Mouse (Mus musculus): ENCODE results near the gene Primpol. TPM values are rescaled to one million over a fixed set of nuclear protein-coding genes. Genes with fewer than 3 reads are reported as not detected.

Primpol gene
- polyA plus RNA-seq, 1 experiment from 2014 or later, result 9.5 TPM

- no peak overlapping the region for H3K4me3 ChIP-seq (ENCODE audit: low read length)
- H3K4me1 ChIP-seq (ENCODE audit: control insufficient read depth, insufficient read depth, low read length), result peaks cover 17% of the 10 kb centered on the region
- no peaks in the 10 kb centered on the region for H3K36me3 ChIP-seq (ENCODE audit: control insufficient read depth, insufficient read depth)
- ATAC-seq (replicated peaks; ENCODE audit: extremely low read depth, insufficient read depth, low FRiP score), result no peak
- H3K9me3 ChIP-seq (replicated peaks; ENCODE audit: control insufficient read depth, low read length), result no peaks in the 10 kb centered on the region
- no peaks in the 10 kb centered on the region for H3K27me3 ChIP-seq (ENCODE audit: control insufficient read depth, insufficient read depth, low read length)
- no peak overlapping the region for H3K4me2 ChIP-seq (ENCODE audit: low read depth, low read length)
- H3K9ac ChIP-seq (ENCODE audit: low read length), result no peak overlapping the region
- H3K27ac ChIP-seq (ENCODE audit: low read length), result no peak overlapping the region
- WGBS, result 70% methylated on average over 7 of the region's 7 CpGs
Observed at GRCm38 (mm10) chr8:46543191-46543590, 73.8 kb downstream of the Primpol start.

DNA sequence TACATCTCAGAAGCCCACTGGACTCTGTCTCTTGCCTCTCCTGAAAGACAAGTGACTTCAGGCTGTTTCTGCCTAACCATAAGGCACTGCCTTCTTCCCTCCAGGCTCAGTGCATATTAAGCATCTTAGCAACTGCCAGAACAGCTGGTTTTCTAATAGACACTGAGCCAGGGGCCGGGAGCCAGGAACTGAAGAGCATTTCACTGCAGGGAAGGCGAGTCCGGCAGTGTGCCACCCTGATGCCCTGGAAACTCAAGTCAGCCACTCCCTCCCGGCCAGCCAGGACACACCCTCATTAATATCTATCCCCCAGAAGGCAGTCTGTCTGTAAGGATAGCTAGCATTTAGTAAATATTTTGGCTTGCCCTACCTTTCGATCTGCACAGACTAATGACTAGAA lies 77.3 kb downstream of the Primpol start:
- H3K9ac ChIP-seq (ENCODE audit: low read length), result no peak overlapping the region
- no peaks in the 10 kb centered on the region for H3K9me3 ChIP-seq (replicated peaks; ENCODE audit: control insufficient read depth, low read length)
- H3K4me1 ChIP-seq (ENCODE audit: control insufficient read depth, insufficient read depth, low read length), result 0 out of 2 replicates have a peak, but pooled peaks cover 3% of the 10 kb centered on the region
- no peak for ATAC-seq (replicated peaks; ENCODE audit: extremely low read depth, insufficient read depth, low FRiP score)
- H3K4me3 ChIP-seq (ENCODE audit: low read length), result no peak overlapping the region
- H3K27me3 ChIP-seq (ENCODE audit: control insufficient read depth, insufficient read depth, low read length), result no peaks in the 10 kb centered on the region
- peaks cover 20% of the 10 kb centered on the region for H3K36me3 ChIP-seq (ENCODE audit: control insufficient read depth, insufficient read depth)
- no peak overlapping the region for H3K4me2 ChIP-seq (ENCODE audit: low read depth, low read length)
- WGBS, result 51% methylated on average over 5 of the region's 5 CpGs
- H3K27ac ChIP-seq (ENCODE audit: low read length), result no peak overlapping the region

GRCm38 (mm10) chr8:46533926-46534325 lies 83.1 kb downstream of the Primpol start:
- H3K36me3 ChIP-seq (ENCODE audit: control insufficient read depth, insufficient read depth), result peaks cover 45% of the 10 kb centered on the region
- H3K4me2 ChIP-seq (ENCODE audit: low read depth, low read length), result no peak overlapping the region
- WGBS, result 86% methylated on average over 7 of the region's 7 CpGs

DNA sequence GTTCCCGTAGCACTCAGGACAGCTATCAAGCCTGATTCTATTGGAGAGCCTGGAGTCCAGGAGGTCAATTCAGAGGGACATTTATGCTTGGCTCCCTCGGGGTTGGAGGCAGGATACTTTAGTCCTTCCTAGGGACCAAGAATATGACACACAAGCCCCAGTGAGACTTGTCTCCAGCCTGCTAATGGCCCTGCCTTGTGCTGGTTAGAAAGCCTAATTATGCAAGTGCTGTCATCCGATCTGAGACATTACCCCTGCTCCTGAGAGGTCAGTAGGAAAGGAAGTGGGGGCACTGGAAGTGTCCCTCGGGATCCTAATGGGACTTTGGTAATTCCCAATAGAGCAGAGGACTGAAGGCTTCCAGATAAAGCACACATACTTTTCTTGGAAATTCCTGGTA lies 86.5 kb downstream of the Primpol start:
- 48% methylated on average over 4 of the region's 4 CpGs for WGBS
- H3K36me3 ChIP-seq (ENCODE audit: control insufficient read depth, insufficient read depth), result peaks cover 38% of the 10 kb centered on the region
- no peak for ATAC-seq (replicated peaks; ENCODE audit: extremely low read depth, insufficient read depth, low FRiP score)

More at GRCm38 (mm10) chr8:46533926-46534325, 83.1 kb downstream of the Primpol start:
- Histone ChIP-seq H3K27me3 (ENCODE audit: control insufficient read depth, insufficient read depth, low read length) (no peaks in the 10 kb centered on the region), H3K27ac (ENCODE audit: low read length) (no peak overlapping the region), H3K9ac (ENCODE audit: low read length) (no peak overlapping the region), H3K9me3 (replicated peaks; ENCODE audit: control insufficient read depth, low read length) (no peaks in the 10 kb centered on the region), H3K4me1 (ENCODE audit: control insufficient read depth, insufficient read depth, low read length) (no peaks in the 10 kb centered on the region), H3K4me3 (ENCODE audit: low read length) (no peak overlapping the region)
- no peak for ATAC-seq (replicated peaks; ENCODE audit: extremely low read depth, insufficient read depth, low FRiP score)

GRCm38 (mm10) chr8:46529508-46529907 lies 87.5 kb downstream of the Primpol start:
- Histone ChIP-seq H3K9me3 (replicated peaks; ENCODE audit: control insufficient read depth, low read length) (no peaks in the 10 kb centered on the region), H3K27me3 (ENCODE audit: control insufficient read depth, insufficient read depth, low read length) (no peaks in the 10 kb centered on the region), H3K9ac (ENCODE audit: low read length) (no peak overlapping the region), H3K36me3 (ENCODE audit: control insufficient read depth, insufficient read depth) (peaks cover 36% of the 10 kb centered on the region), H3K27ac (ENCODE audit: low read length) (no peak overlapping the region), H3K4me1 (ENCODE audit: control insufficient read depth, insufficient read depth, low read length) (no peaks in the 10 kb centered on the region), H3K4me2 (ENCODE audit: low read depth, low read length) (no peak overlapping the region), H3K4me3 (ENCODE audit: low read length) (no peak overlapping the region)
- 75% methylated on average over 4 of the region's 4 CpGs for WGBS
- no peak for ATAC-seq (replicated peaks; ENCODE audit: extremely low read depth, insufficient read depth, low FRiP score)

More for the DNA sequence above, 86.5 kb downstream of the Primpol start:
- Histone ChIP-seq H3K9me3 (replicated peaks; ENCODE audit: control insufficient read depth, low read length) (no peaks in the 10 kb centered on the region), H3K27ac (ENCODE audit: low read length) (no peak overlapping the region), H3K27me3 (ENCODE audit: control insufficient read depth, insufficient read depth, low read length) (no peaks in the 10 kb centered on the region), H3K4me1 (ENCODE audit: control insufficient read depth, insufficient read depth, low read length) (no peaks in the 10 kb centered on the region), H3K9ac (ENCODE audit: low read length) (no peak overlapping the region), H3K4me3 (ENCODE audit: low read length) (no peak overlapping the region), H3K4me2 (ENCODE audit: low read depth, low read length) (no peak overlapping the region)

GRCm38 (mm10) chr8:46526821-46527220 lies 90.2 kb downstream of the Primpol start:
- H3K4me2 ChIP-seq (ENCODE audit: low read depth, low read length), result no peak overlapping the region
- H3K9ac ChIP-seq (ENCODE audit: low read length), result no peak overlapping the region
- peaks cover 31% of the 10 kb centered on the region for H3K36me3 ChIP-seq (ENCODE audit: control insufficient read depth, insufficient read depth)
- H3K9me3 ChIP-seq (replicated peaks; ENCODE audit: control insufficient read depth, low read length), result no peaks in the 10 kb centered on the region
- H3K4me3 ChIP-seq (ENCODE audit: low read length), result no peak overlapping the region
- WGBS, result 57% methylated on average over 10 of the region's 10 CpGs
- no peaks in the 10 kb centered on the region for H3K27me3 ChIP-seq (ENCODE audit: control insufficient read depth, insufficient read depth, low read length)
- H3K4me1 ChIP-seq (ENCODE audit: control insufficient read depth, insufficient read depth, low read length), result no peaks in the 10 kb centered on the region
- no peak overlapping the region for H3K27ac ChIP-seq (ENCODE audit: low read length)
- ATAC-seq (replicated peaks; ENCODE audit: extremely low read depth, insufficient read depth, low FRiP score), result no peak; the same call in 1 of the 2 replicates

DNA sequence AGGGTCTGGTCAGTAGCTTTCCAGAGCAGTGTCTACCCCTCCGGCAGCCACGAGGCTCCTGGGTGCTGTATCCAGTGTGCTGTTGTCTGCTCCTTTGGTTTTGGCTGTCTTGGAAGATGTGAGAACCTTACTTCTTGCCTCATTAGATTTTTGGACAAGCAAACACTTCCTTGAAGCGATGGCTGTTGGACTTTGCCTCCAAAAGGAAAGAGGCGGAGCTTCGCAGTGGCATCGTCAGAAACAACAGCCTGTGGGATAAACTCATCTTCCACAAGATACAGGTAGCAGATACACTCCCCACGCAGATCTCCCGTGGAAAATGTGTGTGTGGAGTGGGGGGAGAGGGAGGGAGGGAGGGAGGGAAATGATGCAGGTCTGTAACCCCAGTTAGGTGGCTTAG lies 90.9 kb downstream of the Primpol start:
- 88% methylated on average over 8 of the region's 8 CpGs for WGBS
- H3K27ac ChIP-seq (ENCODE audit: low read length), result no peak overlapping the region
- H3K4me3 ChIP-seq (ENCODE audit: low read length), result no peak overlapping the region
- H3K27me3 ChIP-seq (ENCODE audit: control insufficient read depth, insufficient read depth, low read length), result no peaks in the 10 kb centered on the region
- no peak overlapping the region for H3K4me2 ChIP-seq (ENCODE audit: low read depth, low read length)
- peaks cover 31% of the 10 kb centered on the region for H3K36me3 ChIP-seq (ENCODE audit: control insufficient read depth, insufficient read depth)
- no peak overlapping the region for H3K9ac ChIP-seq (ENCODE audit: low read length)
- ATAC-seq (replicated peaks; ENCODE audit: extremely low read depth, insufficient read depth, low FRiP score), result no peak
- H3K9me3 ChIP-seq (replicated peaks; ENCODE audit: control insufficient read depth, low read length), result no peaks in the 10 kb centered on the region
- no peaks in the 10 kb centered on the region for H3K4me1 ChIP-seq (ENCODE audit: control insufficient read depth, insufficient read depth, low read length)

Other genes starting within 250 kb of the Primpol start
- gene Acsl1, start 146.2 kb downstream of the Primpol start, polyA plus RNA-seq (2015; fragmentation: Nextera tagmentation; extraction: Ambion mirVana), result 88.1 and 94.7 TPM in 2 replicates
- gene Cenpu, start 65.2 kb downstream of the Primpol start, polyA plus RNA-seq (2015; fragmentation: Nextera tagmentation; extraction: Ambion mirVana), result 9.7 and 9.9 TPM in 2 replicates
- gene Casp3, start 79 bp upstream of the Primpol start, polyA plus RNA-seq (2015; fragmentation: Nextera tagmentation; extraction: Ambion mirVana), result 53.6 and 63.5 TPM in 2 replicates
- gene Irf2, start 122.5 kb upstream of the Primpol start, polyA plus RNA-seq (2015; fragmentation: Nextera tagmentation; extraction: Ambion mirVana), result 16.7 and 22.5 TPM in 2 replicates